Mouse (Mus musculus): ENCODE data around the gene H2-M5.
"Not testable (repeated sequence)": the region's sequence is repeated elsewhere in the genome, so short reads cannot be mapped to it uniquely, and the experiment has no call there.

The H2-M5 gene

GRCm38 (mm10) chr17:36989437-36989836 is at the start of gene H2-M5:
Gene H2-M5, minus strand, starts transcription at chr17:36989537.
- CTCF ChIA-PET = interaction anchor here (0.5 kb wide), 1 partner anchor 40 kb away, joined by 4 read pairs; no protein-coding TSS in a partner anchor

- CTCF ChIA-PET = no interaction called here
Measured at GRCm38 (mm10) chr17:37029162-37029561, 39.8 kb upstream of the H2-M5 start.

GRCm38 (mm10) chr17:37028683-37029120 is 39.4 kb upstream of the H2-M5 start:
- CTCF ChIA-PET = no interaction called here

- CTCF ChIA-PET = no interaction called here
Measured at GRCm38 (mm10) chr17:37028212-37028611, 38.9 kb upstream of the H2-M5 start.

GRCm38 (mm10) chr17:37027486-37027885 is 38.1 kb upstream of the H2-M5 start:
- CTCF ChIA-PET = no interaction called here

- CTCF ChIA-PET = no interaction called here
Measured at GRCm38 (mm10) chr17:37026425-37026824, 37.1 kb upstream of the H2-M5 start.

GRCm38 (mm10) chr17:37022628-37023576 is 33.6 kb upstream of the H2-M5 start, which contains the start of gene Mog:
Gene Mog, minus strand, starts transcription at chr17:37023398.
- CTCF ChIA-PET = no interaction called here

- CTCF ChIA-PET = not testable (repeated sequence)
Measured at GRCm38 (mm10) chr17:37019242-37019641, 29.9 kb upstream of the H2-M5 start.

GRCm38 (mm10) chr17:37018328-37018727 is 29.0 kb upstream of the H2-M5 start:
- CTCF ChIA-PET = no interaction called here

- CTCF ChIA-PET = no interaction called here
Measured at GRCm38 (mm10) chr17:37016333-37016732, 27.0 kb upstream of the H2-M5 start.

- CTCF ChIA-PET = no interaction called here
Measured at GRCm38 (mm10) chr17:37012141-37012540, 22.8 kb upstream of the H2-M5 start.

GRCm38 (mm10) chr17:37011719-37012118 is 22.4 kb upstream of the H2-M5 start:
- CTCF ChIA-PET = no interaction called here

- CTCF ChIA-PET = no interaction called here
Measured at GRCm38 (mm10) chr17:37009460-37010042, 20.2 kb upstream of the H2-M5 start.

GRCm38 (mm10) chr17:37008161-37008560 is 18.8 kb upstream of the H2-M5 start:
- CTCF ChIA-PET = interaction anchor here (0.5 kb wide), 1 partner anchor 14 kb away, joined by 4 read pairs; no protein-coding TSS in a partner anchor

GRCm38 (mm10) chr17:37003366-37003765 is 14.0 kb upstream of the H2-M5 start:
- CTCF ChIA-PET = no interaction called here

- CTCF ChIA-PET = no interaction called here
Measured at GRCm38 (mm10) chr17:37002364-37003330, 13.3 kb upstream of the H2-M5 start.

GRCm38 (mm10) chr17:37000863-37001262 is 11.5 kb upstream of the H2-M5 start, which contains the start of gene Zfp57:
Gene Zfp57, plus strand, starts transcription at chr17:37001163.
- CTCF ChIA-PET = no interaction called here

- CTCF ChIA-PET = no interaction called here
Measured at GRCm38 (mm10) chr17:36998477-36998876, 9.1 kb upstream of the H2-M5 start.

GRCm38 (mm10) chr17:36997033-36997735 is 7.8 kb upstream of the H2-M5 start:
- CTCF ChIA-PET = no interaction called here

- CTCF ChIA-PET = no interaction called here
Measured at GRCm38 (mm10) chr17:36995448-36995847, 6.1 kb upstream of the H2-M5 start.

- CTCF ChIA-PET = no interaction called here
Measured at GRCm38 (mm10) chr17:36994528-36994927, 5.2 kb upstream of the H2-M5 start.
